Mouse (Mus musculus) liver, embryonic 11.5 days (tissue): ENCODE data around the gene Cct5. TPM values are rescaled to one million over a fixed set of nuclear protein-coding genes. Genes with fewer than 3 reads are reported as not detected.

Source experiments
- ATAC-seq: fragments of 200-750 bp; cut with Nextera tagmentation; replicated peaks from 2 replicates; pipeline ENCODE4 v1.8.0; 2017; ENCODE audit warnings: moderate number of reproducible peaks, mild to moderate bottlenecking, moderate TSS enrichment, moderate library complexity; ENCODE audit not compliant: low FRiP score
- DNase-seq: peaks from one replicate; pipeline ENCODE4 v3.0.0-alpha.2; 2017; ENCODE audit warnings: low spot score
- H3K27ac ChIP-seq: fragments of 300-500 bp; sonication (generic); 2 replicates; pipeline ENCODE4 v1.5.1; 2014; ENCODE audit warnings: mild to moderate bottlenecking, low read depth, low read length, control low read depth
- H3K27me3 ChIP-seq: fragments of 300-500 bp; sonication (generic); replicated peaks from 2 replicates; pipeline ENCODE4 v1.6.1; 2014; ENCODE audit warnings: low read length, mixed read lengths; ENCODE audit not compliant: control insufficient read depth, insufficient read depth
- H3K36me3 ChIP-seq: fragments of 300-500 bp; sonication (generic); 2 replicates; pipeline ENCODE4 v1.6.1; 2014; ENCODE audit warnings: mild to moderate bottlenecking, low read length, moderate library complexity, mixed read lengths; ENCODE audit not compliant: control insufficient read depth, insufficient read depth
- H3K4me1 ChIP-seq: fragments of 300-500 bp; sonication (generic); replicated peaks from 2 replicates; pipeline ENCODE4 v1.6.1; 2014; ENCODE audit warnings: low read length, mixed read lengths; ENCODE audit not compliant: control insufficient read depth, insufficient read depth
- H3K4me2 ChIP-seq: fragments of 300-500 bp; sonication (generic); 2 replicates; pipeline ENCODE4 v1.6.1; 2014; ENCODE audit warnings: mild to moderate bottlenecking, control low read depth, moderate library complexity
- H3K4me3 ChIP-seq: fragments of 300-500 bp; sonication (generic); 2 replicates; pipeline ENCODE4 v1.5.1; 2014; ENCODE audit warnings: low read depth, low read length, control low read depth
- H3K9ac ChIP-seq: fragments of 300-500 bp; sonication (generic); 2 replicates; pipeline ENCODE4 v1.6.1; 2014; ENCODE audit warnings: low read depth, low read length, control low read depth
- H3K9me3 ChIP-seq: fragments of 300-500 bp; sonication (generic); 2 replicates; pipeline ENCODE4 v1.6.1; 2016; ENCODE audit warnings: low read length, inconsistent platforms, mixed read lengths; ENCODE audit not compliant: control insufficient read depth
- WGBS: fragments of 180-500 bp; shearing (Covaris S2); extraction: QIAGEN DNeasy Blood & Tissue Kit; methylation state at CpG from one replicate; pipeline ENCODE4 v1.1.7; 2014; 5-methylcytosine and 5-hydroxymethylcytosine counted together
- polyA plus RNA-seq: library from polyadenylated mRNA; unstranded; fragments of >200 nt; fragmentation: Nextera tagmentation; extraction: Ambion mirVana; gene quantifications from 2 replicates; pipeline ENCODE4 v1.2.1, GENCODE M21; 2014

Gene Cct5
- polyA plus RNA-seq, 1 experiment from 2014 or later, result 683 TPM

GRCm38 (mm10) chr15:31567431-31567830 is 34.2 kb downstream of the Cct5 start:
- Histone ChIP-seq H3K9me3 (no peaks in the 10 kb centered on the region), H3K4me3 (no peak overlapping the region), H3K9ac (no peak overlapping the region), H3K27me3 (no peaks in the 10 kb centered on the region; the same call in 1 of the 2 replicates), H3K27ac (no peak overlapping the region), H3K4me2 (no peak overlapping the region), H3K36me3 (no peaks in the 10 kb centered on the region), H3K4me1 (peaks cover 3% of the 10 kb centered on the region)
- ATAC-seq, result no peak
- WGBS, result 40% methylated on average over 7 of the region's 7 CpGs
- no peak for DNase-seq

GRCm38 (mm10) chr15:31565786-31566185 is 35.8 kb downstream of the Cct5 start:
- Histone ChIP-seq H3K4me1 (peaks cover 3% of the 10 kb centered on the region), H3K9me3 (0 out of 2 replicates have a peak, but pooled peaks cover 2% of the 10 kb centered on the region), H3K27ac (no peak overlapping the region), H3K4me3 (no peak overlapping the region), H3K27me3 (no peaks in the 10 kb centered on the region; the same call in 1 of the 2 replicates), H3K36me3 (no peaks in the 10 kb centered on the region), H3K4me2 (no peak overlapping the region), H3K9ac (no peak overlapping the region)
- DNase-seq (no peak), ATAC-seq (no peak)
- 69% methylated on average over 1 of the region's 1 CpGs for WGBS

- Histone ChIP-seq H3K27ac (no peak within 1 kb of the TSS), H3K27me3 (no peaks in the 10 kb centered on the region; the same call in 1 of the 2 replicates), H3K9me3 (0 out of 2 replicates have a peak, but pooled peaks cover 2% of the 10 kb centered on the region), H3K36me3 (no peaks in the 10 kb centered on the region), H3K4me3 (no peak within 1 kb of the TSS), H3K4me1 (peaks cover 3% of the 10 kb centered on the region), H3K4me2 (no peak within 1 kb of the TSS), H3K9ac (no peak within 1 kb of the TSS)
- 76% methylated on average over 5 of the region's 5 CpGs for WGBS
- DNase-seq, result no peak
- no peak for ATAC-seq
Measured at GRCm38 (mm10) chr15:31565184-31565583, 36.4 kb downstream of the Cct5 start, which contains the start of gene Cmbl. Cmbl (plus strand) TSS chr15:31565389.

- H3K9me3 ChIP-seq, result 0 out of 2 replicates have a peak, but pooled peaks cover 4% of the 10 kb centered on the region
- no peaks in the 10 kb centered on the region; the same call in 1 of the 2 replicates for H3K27me3 ChIP-seq
- ATAC-seq (no peak), DNase-seq (no peak)
- 68% methylated on average over 19 of the region's 19 CpGs for whole genome bisulfite sequencing
- no peaks in the 10 kb centered on the region for H3K36me3 ChIP-seq
- H3K4me2 ChIP-seq, result no peak overlapping the region
- no peak overlapping the region for H3K27ac ChIP-seq
- H3K4me1 ChIP-seq, result peaks cover 3% of the 10 kb centered on the region
- no peak overlapping the region for H3K9ac ChIP-seq
- H3K4me3 ChIP-seq, result no peak overlapping the region
Measured at GRCm38 (mm10) chr15:31563577-31564546, 37.7 kb downstream of the Cct5 start.

GRCm38 (mm10) chr15:31562847-31563246 is 38.8 kb downstream of the Cct5 start:
- no peak for ATAC-seq
- Histone ChIP-seq H3K4me1 (peaks cover 3% of the 10 kb centered on the region), H3K27me3 (no peaks in the 10 kb centered on the region; the same call in 1 of the 2 replicates), H3K4me2 (no peak overlapping the region), H3K36me3 (no peaks in the 10 kb centered on the region), H3K27ac (no peak overlapping the region), H3K9ac (no peak overlapping the region), H3K4me3 (no peak overlapping the region), H3K9me3 (0 out of 2 replicates have a peak, but pooled peaks cover 4% of the 10 kb centered on the region)
- 34% methylated on average over 8 of the region's 8 CpGs for WGBS
- no peak for DNase-seq

- ATAC-seq (no peak), DNase-seq (no peak)
- Histone ChIP-seq H3K27ac (no peak overlapping the region), H3K9me3 (0 out of 2 replicates have a peak, but pooled peaks cover 4% of the 10 kb centered on the region), H3K27me3 (no peaks in the 10 kb centered on the region; the same call in 1 of the 2 replicates), H3K36me3 (no peaks in the 10 kb centered on the region), H3K4me1 (peaks cover 3% of the 10 kb centered on the region), H3K4me2 (no peak overlapping the region), H3K9ac (no peak overlapping the region), H3K4me3 (no peak overlapping the region)
- WGBS, result 90% methylated on average over 4 of the region's 4 CpGs
Measured at GRCm38 (mm10) chr15:31561976-31562375, 39.6 kb downstream of the Cct5 start.

DNA sequence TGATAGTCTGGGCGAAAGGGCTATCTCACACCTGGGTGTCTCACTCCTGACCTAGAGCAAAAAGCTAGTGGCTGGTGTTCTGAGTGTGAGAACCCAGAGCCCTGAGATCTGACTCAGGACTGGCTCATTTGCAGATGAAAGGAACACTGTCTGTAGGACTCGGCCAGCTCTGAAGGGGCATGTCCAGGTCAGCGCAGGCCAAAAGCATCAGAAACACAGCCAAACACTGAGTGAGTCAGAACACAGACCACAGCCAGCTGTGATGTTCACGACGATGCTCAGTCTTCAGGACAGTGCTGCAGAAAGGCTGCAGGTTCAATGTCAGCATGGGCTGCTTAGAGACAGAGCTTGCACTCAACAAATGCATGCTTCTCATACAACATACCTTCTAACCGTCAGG is 40.2 kb downstream of the Cct5 start:
- Histone ChIP-seq H3K27ac (no peak overlapping the region), H3K36me3 (no peaks in the 10 kb centered on the region), H3K4me2 (no peak overlapping the region), H3K4me3 (no peak overlapping the region), H3K9ac (no peak overlapping the region), H3K9me3 (0 out of 2 replicates have a peak, but pooled peaks cover 4% of the 10 kb centered on the region), H3K27me3 (no peaks in the 10 kb centered on the region; the same call in 1 of the 2 replicates), H3K4me1 (peaks cover 3% of the 10 kb centered on the region)
- no peak for ATAC-seq
- no peak for DNase-seq
- WGBS, result 92% methylated on average over 6 of the region's 6 CpGs

DNA sequence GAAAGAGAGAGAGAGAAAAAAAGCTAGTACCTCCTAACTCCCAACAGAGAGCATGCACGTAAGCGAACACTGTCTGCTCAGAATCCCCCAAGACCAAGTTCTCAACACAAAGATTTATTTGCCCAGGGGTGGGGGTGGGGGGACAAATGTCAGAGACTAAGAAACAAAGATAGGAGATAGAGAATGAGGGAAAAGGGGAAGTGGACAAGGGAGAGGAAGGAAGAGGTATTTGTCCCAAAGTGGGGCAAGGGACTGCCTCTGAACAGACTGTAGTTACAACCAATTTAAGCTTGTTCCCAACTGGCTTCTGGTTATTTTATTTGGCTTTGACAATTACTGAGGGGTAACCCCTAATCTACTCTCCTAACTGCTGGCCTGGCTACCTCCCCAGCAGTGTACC is 46.7 kb downstream of the Cct5 start:
- DNase-seq (no peak), ATAC-seq (no peak)
- H3K9ac ChIP-seq, result no peak overlapping the region
- H3K9me3 ChIP-seq, result 0 out of 2 replicates have a peak, but pooled peaks cover 2% of the 10 kb centered on the region
- no peaks in the 10 kb centered on the region for H3K27me3 ChIP-seq
- no peak overlapping the region for H3K4me3 ChIP-seq
- 59% methylated on average over 2 of the region's 2 CpGs for WGBS
- no peak overlapping the region for H3K4me2 ChIP-seq
- H3K4me1 ChIP-seq, result no peaks in the 10 kb centered on the region
- no peaks in the 10 kb centered on the region for H3K36me3 ChIP-seq
- H3K27ac ChIP-seq, result no peak overlapping the region
